Mouse (Mus musculus) G1E (cell line): ENCODE results near the gene Actn4.

Experiments used
- CTCF ChIP-seq: IDR thresholded peaks from 2 replicates; pipeline ENCODE4 v1.5.1; 2012; ENCODE audit warnings: low read depth, low read length, inconsistent platforms, mixed read lengths
- GATA1 ChIP-seq: IDR thresholded peaks from 2 replicates; pipeline ENCODE4 v1.6.1; 2012; ENCODE audit warnings: borderline replicate concordance, low read length, inconsistent platforms, mixed read lengths
- GATA2 ChIP-seq: IDR thresholded peaks from 2 replicates; pipeline ENCODE4 v1.6.1; 2012; ENCODE audit warnings: low read depth, low read length, inconsistent platforms, borderline replicate concordance
- POLR2AphosphoS5 ChIP-seq: IDR thresholded peaks from 2 replicates; pipeline ENCODE4 v1.6.1; 2012; ENCODE audit warnings: low read depth, low read length, inconsistent platforms; ENCODE audit not compliant: insufficient replicate concordance
- TAL1 ChIP-seq: conservative IDR thresholded peaks from 2 replicates; pipeline ENCODE4 v1.6.1; 2012; ENCODE audit warnings: low read depth, low read length, inconsistent platforms, mixed read lengths

GRCm38 (mm10) chr7:28939418-28940183 lies 22.5 kb downstream of the Actn4 start:
- TF ChIP-seq CTCF, result no peak
- TF ChIP-seq GATA1, result no peak
- TF ChIP-seq POLR2AphosphoS5, result no peak
- no peak for TF ChIP-seq GATA2
- no peak for TF ChIP-seq TAL1
